Mouse (Mus musculus) neural tube, embryonic 12.5 days (tissue): ENCODE measurements around the gene Sgms1. TPM values are rescaled to one million over a fixed set of nuclear protein-coding genes. Genes with fewer than 3 reads are reported as not detected.
"Not testable (repeated sequence)": the region's sequence is repeated elsewhere in the genome, so short reads cannot be mapped to it uniquely, and the experiment has no call there.

Experiments used
- ATAC-seq: fragments of 200-750 bp; cut with Nextera tagmentation; 2 replicates; pipeline ENCODE4 v1.8.0; 2017; ENCODE audit warnings: low read depth, mild to moderate bottlenecking, moderate TSS enrichment, moderate library complexity; ENCODE audit not compliant: low FRiP score
- H3K27ac ChIP-seq: fragments of 300-500 bp; sonication (generic); 2 replicates; pipeline ENCODE4 v1.5.1; 2016
- H3K27me3 ChIP-seq: fragments of 300-500 bp; sonication (generic); replicated peaks from 2 replicates; pipeline ENCODE4 v1.6.1; 2016; ENCODE audit warnings: mild to moderate bottlenecking
- H3K36me3 ChIP-seq: fragments of 300-500 bp; sonication (generic); 2 replicates; pipeline ENCODE4 v1.6.1; 2016; ENCODE audit warnings: mild to moderate bottlenecking
- H3K4me1 ChIP-seq: fragments of 300-500 bp; sonication (generic); 2 replicates; pipeline ENCODE4 v1.6.1; 2016
- H3K4me2 ChIP-seq: fragments of 300-500 bp; sonication (generic); replicated peaks from 2 replicates; pipeline ENCODE4 v1.6.1; 2016; ENCODE audit warnings: mild to moderate bottlenecking
- H3K4me3 ChIP-seq: fragments of 300-500 bp; sonication (generic); 2 replicates; pipeline ENCODE4 v1.5.1; 2016
- H3K9ac ChIP-seq: fragments of 300-500 bp; sonication (generic); 2 replicates; pipeline ENCODE4 v1.6.1; 2016; ENCODE audit warnings: mild to moderate bottlenecking
- H3K9me3 ChIP-seq: fragments of 300-500 bp; sonication (generic); 2 replicates; pipeline ENCODE4 v1.6.1; 2016; ENCODE audit warnings: mild to moderate bottlenecking
- WGBS: fragments of 180-500 bp; shearing (Covaris S2); methylation state at CpG from one replicate; pipeline ENCODE4 v1.1.7; 2016; 5-methylcytosine and 5-hydroxymethylcytosine counted together
- polyA plus RNA-seq: library from polyadenylated mRNA; unstranded; fragments of >200 nt; fragmentation: Nextera tagmentation; extraction: Ambion mirVana; gene quantifications from 2 replicates; pipeline ENCODE4 v1.2.1, GENCODE M21; 2016

The Sgms1 gene
- polyA plus RNA-seq, 1 experiment from 2014 or later = 17.2 TPM

GRCm38 (mm10) chr19:32102976-32103300 is 286.6 kb downstream of the Sgms1 start:
- Histone ChIP-seq H3K9ac (0 out of 2 replicates have a peak overlapping the region, but pooled peaks have one; percentile 47), H3K4me2 (peak overlapping the region; percentile 59), H3K27ac (no peak overlapping the region), H3K27me3 (no peaks in the 10 kb centered on the region), H3K4me3 (peak overlapping the region; percentile 24; the same call in 1 of the 2 replicates), H3K9me3 (no peaks in the 10 kb centered on the region), H3K36me3 (no peaks in the 10 kb centered on the region), H3K4me1 (peaks cover 5% of the 10 kb centered on the region)
- peak; percentile 35; the same call in 1 of the 2 replicates for ATAC-seq
- WGBS = 5% methylated on average over 9 of the region's 9 CpGs

GRCm38 (mm10) chr19:32102294-32102975 is 287.1 kb downstream of the Sgms1 start:
- Histone ChIP-seq H3K36me3 (no peaks in the 10 kb centered on the region), H3K4me3 (peak overlapping the region; percentile 24), H3K4me1 (peaks cover 5% of the 10 kb centered on the region), H3K27me3 (no peaks in the 10 kb centered on the region), H3K4me2 (peak overlapping the region; percentile 59), H3K27ac (no peak overlapping the region), H3K9me3 (no peaks in the 10 kb centered on the region), H3K9ac (0 out of 2 replicates have a peak overlapping the region, but pooled peaks have one; percentile 47)
- peak; percentile 64; the same call in 1 of the 2 replicates for ATAC-seq
- 26% methylated on average over 18 of the region's 18 CpGs for WGBS

GRCm38 (mm10) chr19:32098582-32098981 is 290.9 kb downstream of the Sgms1 start:
- Histone ChIP-seq H3K4me1 (peaks cover 5% of the 10 kb centered on the region), H3K4me3 (no peak overlapping the region), H3K27ac (no peak overlapping the region), H3K36me3 (no peaks in the 10 kb centered on the region), H3K27me3 (no peaks in the 10 kb centered on the region), H3K9ac (no peak overlapping the region), H3K9me3 (no peaks in the 10 kb centered on the region), H3K4me2 (no peak overlapping the region)
- ATAC-seq = no peak
- 76% methylated on average over 3 of the region's 3 CpGs for WGBS

GRCm38 (mm10) chr19:32092358-32092757 is 297.2 kb downstream of the Sgms1 start:
- no peaks in the 10 kb centered on the region for H3K36me3 ChIP-seq
- no peak overlapping the region for H3K27ac ChIP-seq
- H3K27me3 ChIP-seq = no peaks in the 10 kb centered on the region
- no peak overlapping the region for H3K4me3 ChIP-seq
- no peak overlapping the region for H3K9ac ChIP-seq
- ATAC-seq = no peak
- H3K9me3 ChIP-seq = no peaks in the 10 kb centered on the region
- whole genome bisulfite sequencing = 86% methylated on average over 4 of the region's 4 CpGs
- H3K4me2 ChIP-seq = no peak overlapping the region
- no peaks in the 10 kb centered on the region for H3K4me1 ChIP-seq

GRCm38 (mm10) chr19:32090804-32091203 is 298.7 kb downstream of the Sgms1 start:
- no peaks in the 10 kb centered on the region for H3K36me3 ChIP-seq
- 83% methylated on average over 4 of the region's 4 CpGs for WGBS
- H3K27me3 ChIP-seq = no peaks in the 10 kb centered on the region
- ATAC-seq = no peak
- H3K4me2 ChIP-seq = no peak overlapping the region
- no peak overlapping the region for H3K4me3 ChIP-seq
- no peak overlapping the region for H3K27ac ChIP-seq
- no peak overlapping the region for H3K9ac ChIP-seq
- H3K4me1 ChIP-seq = no peaks in the 10 kb centered on the region
- no peaks in the 10 kb centered on the region for H3K9me3 ChIP-seq

- no peak overlapping the region for H3K9ac ChIP-seq
- no peak for ATAC-seq
- H3K4me2 ChIP-seq = no peak overlapping the region
- no peaks in the 10 kb centered on the region for H3K36me3 ChIP-seq
- no peaks in the 10 kb centered on the region for H3K9me3 ChIP-seq
- no peaks in the 10 kb centered on the region for H3K27me3 ChIP-seq
- H3K27ac ChIP-seq = no peak overlapping the region
- H3K4me3 ChIP-seq = no peak overlapping the region
- 90% methylated on average over 1 of the region's 1 CpGs for WGBS
- no peaks in the 10 kb centered on the region for H3K4me1 ChIP-seq
Observed at GRCm38 (mm10) chr19:32088570-32088969, 300.9 kb downstream of the Sgms1 start.

GRCm38 (mm10) chr19:32087736-32088470 is 301.6 kb downstream of the Sgms1 start:
- Histone ChIP-seq H3K36me3 (no peaks in the 10 kb centered on the region), H3K27ac (no peak overlapping the region), H3K27me3 (no peaks in the 10 kb centered on the region), H3K9me3 (no peaks in the 10 kb centered on the region), H3K4me3 (no peak overlapping the region), H3K9ac (no peak overlapping the region), H3K4me2 (no peak overlapping the region), H3K4me1 (no peaks in the 10 kb centered on the region)
- ATAC-seq = no peak
- WGBS = 86% methylated on average over 6 of the region's 6 CpGs

GRCm38 (mm10) chr19:32084813-32085212 is 304.7 kb downstream of the Sgms1 start:
- not testable (repeated sequence) for H3K9ac ChIP-seq, H3K27me3 ChIP-seq, H3K36me3 ChIP-seq, H3K4me3 ChIP-seq, H3K4me1 ChIP-seq, ATAC-seq, H3K27ac ChIP-seq, H3K9me3 ChIP-seq, H3K4me2 ChIP-seq
- 97% methylated on average over 1 of the region's 1 CpGs for WGBS

Other genes starting within 250 kb of the Sgms1 start
- gene Rpl9-ps6, start 76.9 kb upstream of the Sgms1 start, polyA plus RNA-seq = 59.6 and 61.8 TPM in 2 replicates
- 66.6 and 67.3 TPM in 2 replicates for gene Minpp1, start 96.1 kb upstream of the Sgms1 start, polyA plus RNA-seq
- gene Papss2, start 206.1 kb upstream of the Sgms1 start, polyA plus RNA-seq = 2.3 TPM in 2 replicates